Mouse (Mus musculus): ENCODE measurements at regions not wholly inside any gene's neighbourhood (a gene's known extent, or its start where the extent isn't known, plus 50 kb on each side); places are given as distances from the start of the nearest gene placed in this dataset.

- no peak for TF ChIP-seq CTCF (IDR thresholded peaks at IDR 0.05; ENCODE audit: borderline replicate concordance, insufficient read depth, low read depth, low read length)
- TF ChIP-seq POLR2A (IDR thresholded peaks at IDR 0.05; ENCODE audit: borderline replicate concordance, insufficient read depth, low read length) = no peak
Measured at GRCm38 (mm10) chr16:29034053-29034794, 104.8 kb upstream of the Mb21d2 start.
